Mouse (Mus musculus) small intestine, adult 2 months (tissue): ENCODE measurements around the gene Ncbp3. TPM values are rescaled to one million over a fixed set of nuclear protein-coding genes. Genes with fewer than 3 reads are reported as not detected.

Source experiments
- H3K27ac ChIP-seq: fragments of 200-500 bp; 2 replicates; pipeline ENCODE4 v1.5.1; 2012; ENCODE audit warnings: low read depth, low read length, control low read depth, inconsistent platforms; ENCODE audit not compliant: insufficient read depth
- H3K27me3 ChIP-seq: fragments of 200-500 bp; 2 replicates; pipeline ENCODE4 v1.6.1; 2012; ENCODE audit warnings: mild to moderate bottlenecking, moderate library complexity, low read length, inconsistent platforms; ENCODE audit not compliant: control insufficient read depth, insufficient read depth
- H3K36me3 ChIP-seq: fragments of 200-500 bp; 2 replicates; pipeline ENCODE4 v1.6.1; 2012; ENCODE audit warnings: mild to moderate bottlenecking, low read length, control low read depth, inconsistent platforms; ENCODE audit not compliant: control insufficient read depth, insufficient read depth
- H3K4me1 ChIP-seq: fragments of 200-500 bp; 2 replicates; pipeline ENCODE4 v1.6.1; 2012; ENCODE audit warnings: low read length, inconsistent platforms, mixed read lengths; ENCODE audit not compliant: control insufficient read depth, insufficient read depth, insufficient read length
- H3K4me3 ChIP-seq: fragments of 200-500 bp; 2 replicates; pipeline ENCODE4 v1.5.1; 2012; ENCODE audit warnings: low read depth, mild to moderate bottlenecking, control low read depth, inconsistent platforms, low read length, moderate library complexity
- CTCF ChIP-seq: fragments of 200-500 bp; IDR thresholded peaks from 2 replicates; pipeline ENCODE4 v1.5.1; 2012; ENCODE audit warnings: low read depth, mild to moderate bottlenecking, control low read depth, inconsistent platforms, low read length, moderate library complexity, mixed read lengths; ENCODE audit not compliant: insufficient replicate concordance, insufficient read length; ENCODE audit errors: extremely low read depth
- POLR2A ChIP-seq: fragments of 200-500 bp; IDR thresholded peaks from 2 replicates; pipeline ENCODE4 v1.6.1; 2012; ENCODE audit warnings: low read depth, mild to moderate bottlenecking, control low read depth, inconsistent platforms, low read length, moderate library complexity
- WGBS: fragments of 180-500 bp; shearing (Covaris S2); methylation state at CpG from one replicate; pipeline ENCODE4 v1.1.7; 2018; 5-methylcytosine and 5-hydroxymethylcytosine counted together
- polyA plus RNA-seq: library from polyadenylated mRNA; depleted of rRNA; stranded (reverse); fragments of >200 nt; gene quantifications from 2 replicates; pipeline ENCODE4 v1.2.3, GENCODE M21; 2012; rRNA removed

Gene Ncbp3
- polyA plus RNA-seq, 1 experiment: 1.3 TPM

DNA sequence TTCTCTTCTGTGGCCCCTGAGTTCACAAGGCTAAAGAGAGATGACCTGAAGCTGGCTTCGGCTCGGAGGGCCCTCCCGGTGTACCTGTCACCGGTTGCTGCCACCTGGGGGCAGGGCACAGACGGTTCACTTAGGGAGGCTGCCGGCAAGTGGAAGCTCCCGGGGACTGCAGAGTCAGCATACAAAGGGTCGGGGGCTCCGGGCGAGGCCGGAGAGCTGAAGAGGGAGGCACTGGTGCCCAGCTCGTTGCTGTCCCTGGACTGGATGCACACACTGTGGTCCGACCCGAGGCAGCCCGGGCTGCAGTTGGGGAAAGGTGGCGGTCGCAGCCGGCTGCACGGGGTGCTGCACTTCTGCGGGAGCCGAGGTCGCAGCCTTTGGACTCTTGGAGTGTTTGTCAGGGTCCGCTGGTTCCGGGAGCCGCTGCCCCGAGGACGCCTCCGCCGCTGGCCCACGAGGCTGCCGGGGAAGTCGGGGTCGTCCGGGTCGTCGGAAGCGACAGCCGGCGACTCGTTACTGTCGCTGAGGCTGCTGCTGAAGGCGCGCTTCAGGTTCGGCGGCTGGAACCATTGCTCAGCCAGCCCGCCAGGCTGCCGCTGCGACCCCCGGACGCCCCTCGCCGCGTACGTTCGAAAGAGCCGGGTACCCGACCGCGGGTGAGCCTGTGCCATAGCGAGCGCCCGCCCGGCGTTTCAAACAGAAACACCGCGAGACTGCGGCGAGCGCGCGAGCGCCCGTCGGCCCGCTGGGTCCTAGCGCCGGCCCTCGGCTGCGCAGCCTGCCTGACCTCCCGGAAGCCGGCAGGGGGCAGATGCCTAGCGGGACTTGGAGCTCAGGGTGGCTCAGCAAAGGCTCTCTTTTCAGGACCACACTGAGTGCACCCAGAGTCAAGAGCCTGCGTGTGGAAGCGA is 90.3 kb downstream of the Ncbp3 start, which contains the start of gene Haspin:
TSS of gene Haspin (minus strand) at position 704 of the 911 bp plus-strand sequence.
- TF ChIP-seq POLR2A (peak; percentile 44; the same call in 1 of the 2 replicates), CTCF (peak; percentile 94)
- no peaks in the 10 kb centered on the region for H3K27me3 ChIP-seq
- WGBS: under 1% methylated on average over 84 of the region's 84 CpGs
- H3K4me1 ChIP-seq: peaks cover 11% of the 10 kb centered on the region; the same call in 1 of the 2 replicates
- H3K27ac ChIP-seq: peak within 1 kb of the TSS; percentile 71
- H3K4me3 ChIP-seq: peak within 1 kb of the TSS; percentile 92
- peaks cover 1% of the 10 kb centered on the region; the same call in 1 of the 2 replicates for H3K36me3 ChIP-seq

Other genes with a start within 250 kb of the Ncbp3 start
- gene Atp2a3, start 86.6 kb upstream of the Ncbp3 start, polyA plus RNA-seq: 113 and 128 TPM in 2 replicates
- 12.6 and 25.1 TPM in 2 replicates for gene P2rx1, start 48.7 kb upstream of the Ncbp3 start, polyA plus RNA-seq
- gene Camkk1, start 28.8 kb upstream of the Ncbp3 start, polyA plus RNA-seq: 2.0 and 2.6 TPM in 2 replicates
- gene Itgae, start 42.8 kb downstream of the Ncbp3 start, polyA plus RNA-seq: 9.1 and 9.7 TPM in 2 replicates
- 0.84 and 2.5 TPM in 2 replicates for gene Haspin, start 90.5 kb downstream of the Ncbp3 start, polyA plus RNA-seq
- gene P2rx5, start 112.6 kb downstream of the Ncbp3 start, polyA plus RNA-seq: 0.15 and 0.17 TPM in 2 replicates
- 38.7 and 43.0 TPM in 2 replicates for gene Emc6, start 129.3 kb downstream of the Ncbp3 start, polyA plus RNA-seq
- gene Tax1bp3, start 129.3 kb downstream of the Ncbp3 start, polyA plus RNA-seq: 75.1 and 181 TPM in 2 replicates
- gene Ctns, start 151.3 kb downstream of the Ncbp3 start, polyA plus RNA-seq: 7.1 and 16.4 TPM in 2 replicates
- gene Shpk, start 151.7 kb downstream of the Ncbp3 start, polyA plus RNA-seq: 5.6 and 14.8 TPM in 2 replicates
- 0.10 and 0.25 TPM in 2 replicates for gene Trpv1, start 186.5 kb downstream of the Ncbp3 start, polyA plus RNA-seq
- 0.17 and 0.86 TPM in 2 replicates for gene Trpv3, start 219.6 kb downstream of the Ncbp3 start, polyA plus RNA-seq